Mouse (Mus musculus): ENCODE results near the gene Schip1. TPM values are rescaled to one million over a fixed set of nuclear protein-coding genes. Genes with fewer than 3 reads are reported as not detected.

Gene Schip1
- polyA plus RNA-seq, 1 experiment = 10.6 TPM

GRCm38 (mm10) chr3:68504838-68505237 lies 440.2 kb downstream of the Schip1 start:
- no peak for TF ChIP-seq CTCF (conservative IDR thresholded peaks at IDR 0.05; ENCODE audit: insufficient read depth, insufficient read length, low read depth, low read length)
- no peak for TF ChIP-seq POLR2A (IDR thresholded peaks at IDR 0.05; ENCODE audit: low read depth, low read length)
- Histone ChIP-seq H3K4me3 (ENCODE audit: insufficient read depth, low read depth, low read length) (no peak overlapping the region), H3K4me1 (ENCODE audit: control insufficient read depth, insufficient read depth, low read length) (peaks cover 19% of the 10 kb centered on the region), H3K27ac (ENCODE audit: insufficient read depth, low read depth, low read length) (no peak overlapping the region), H3K27me3 (replicated peaks; ENCODE audit: control insufficient read depth, insufficient read depth, low read length) (no peaks in the 10 kb centered on the region), H3K36me3 (ENCODE audit: control insufficient read depth, insufficient read depth, low read length) (no peaks in the 10 kb centered on the region)
- no peak for DNase-seq
- 81% methylated on average over 3 of the region's 3 CpGs for WGBS

- DNase-seq = peak; percentile 71
- no peak for TF ChIP-seq CTCF (conservative IDR thresholded peaks at IDR 0.05; ENCODE audit: insufficient read depth, insufficient read length, low read depth, low read length)
- TF ChIP-seq POLR2A (IDR thresholded peaks at IDR 0.05; ENCODE audit: low read depth, low read length) = no peak
- Histone ChIP-seq H3K4me1 (ENCODE audit: control insufficient read depth, insufficient read depth, low read length) (peaks cover 23% of the 10 kb centered on the region), H3K27ac (ENCODE audit: insufficient read depth, low read depth, low read length) (peak overlapping the region; percentile 45; the same call in 1 of the 2 replicates), H3K27me3 (replicated peaks; ENCODE audit: control insufficient read depth, insufficient read depth, low read length) (no peaks in the 10 kb centered on the region), H3K4me3 (ENCODE audit: insufficient read depth, low read depth, low read length) (no peak overlapping the region), H3K36me3 (ENCODE audit: control insufficient read depth, insufficient read depth, low read length) (no peaks in the 10 kb centered on the region)
- 37% methylated on average over 7 of the region's 7 CpGs for WGBS
Measured at GRCm38 (mm10) chr3:68506769-68507318, 442.2 kb downstream of the Schip1 start.

GRCm38 (mm10) chr3:68508629-68509028 lies 444.0 kb downstream of the Schip1 start:
- H3K27me3 ChIP-seq (replicated peaks; ENCODE audit: control insufficient read depth, insufficient read depth, low read length) = no peaks in the 10 kb centered on the region
- TF ChIP-seq CTCF (conservative IDR thresholded peaks at IDR 0.05; ENCODE audit: insufficient read depth, insufficient read length, low read depth, low read length) (no peak), POLR2A (IDR thresholded peaks at IDR 0.05; ENCODE audit: low read depth, low read length) (no peak)
- H3K36me3 ChIP-seq (ENCODE audit: control insufficient read depth, insufficient read depth, low read length) = no peaks in the 10 kb centered on the region
- WGBS = 14% methylated on average over 6 of the region's 6 CpGs
- no peak overlapping the region for H3K4me3 ChIP-seq (ENCODE audit: insufficient read depth, low read depth, low read length)
- H3K27ac ChIP-seq (ENCODE audit: insufficient read depth, low read depth, low read length) = peak overlapping the region; percentile 86
- H3K4me1 ChIP-seq (ENCODE audit: control insufficient read depth, insufficient read depth, low read length) = peaks cover 41% of the 10 kb centered on the region
- peak; percentile 86 for DNase-seq

GRCm38 (mm10) chr3:68510872-68511271 lies 446.3 kb downstream of the Schip1 start:
- Histone ChIP-seq H3K27me3 (replicated peaks; ENCODE audit: control insufficient read depth, insufficient read depth, low read length) (no peaks in the 10 kb centered on the region), H3K36me3 (ENCODE audit: control insufficient read depth, insufficient read depth, low read length) (no peaks in the 10 kb centered on the region), H3K4me3 (ENCODE audit: insufficient read depth, low read depth, low read length) (no peak overlapping the region), H3K27ac (ENCODE audit: insufficient read depth, low read depth, low read length) (no peak overlapping the region), H3K4me1 (ENCODE audit: control insufficient read depth, insufficient read depth, low read length) (peaks cover 51% of the 10 kb centered on the region)
- DNase-seq = no peak
- TF ChIP-seq POLR2A (IDR thresholded peaks at IDR 0.05; ENCODE audit: low read depth, low read length) (no peak), CTCF (conservative IDR thresholded peaks at IDR 0.05; ENCODE audit: insufficient read depth, insufficient read length, low read depth, low read length) (no peak)
- 92% methylated on average over 5 of the region's 5 CpGs for WGBS

GRCm38 (mm10) chr3:68511744-68512143 lies 447.1 kb downstream of the Schip1 start:
- Histone ChIP-seq H3K4me3 (ENCODE audit: insufficient read depth, low read depth, low read length) (no peak overlapping the region), H3K4me1 (ENCODE audit: control insufficient read depth, insufficient read depth, low read length) (peaks cover 56% of the 10 kb centered on the region), H3K27ac (ENCODE audit: insufficient read depth, low read depth, low read length) (peak overlapping the region; percentile 27; the same call in 1 of the 2 replicates), H3K27me3 (replicated peaks; ENCODE audit: control insufficient read depth, insufficient read depth, low read length) (no peaks in the 10 kb centered on the region), H3K36me3 (ENCODE audit: control insufficient read depth, insufficient read depth, low read length) (no peaks in the 10 kb centered on the region)
- peak; percentile 59 for DNase-seq
- WGBS = 54% methylated on average over 4 of the region's 4 CpGs
- TF ChIP-seq CTCF (conservative IDR thresholded peaks at IDR 0.05; ENCODE audit: insufficient read depth, insufficient read length, low read depth, low read length) (no peak), POLR2A (IDR thresholded peaks at IDR 0.05; ENCODE audit: low read depth, low read length) (no peak)

- H3K4me3 ChIP-seq (ENCODE audit: insufficient read depth, low read depth, low read length) = no peak overlapping the region
Measured at GRCm38 (mm10) chr3:68512327-68512726, 447.7 kb downstream of the Schip1 start.

GRCm38 (mm10) chr3:68513340-68514119 lies 448.9 kb downstream of the Schip1 start:
- H3K27ac ChIP-seq (ENCODE audit: insufficient read depth, low read depth, low read length) = peak overlapping the region; percentile 62
- 33% methylated on average over 7 of the region's 7 CpGs for WGBS

More at GRCm38 (mm10) chr3:68512327-68512726, 447.7 kb downstream of the Schip1 start:
- TF ChIP-seq POLR2A (IDR thresholded peaks at IDR 0.05; ENCODE audit: low read depth, low read length) = no peak
- TF ChIP-seq CTCF (conservative IDR thresholded peaks at IDR 0.05; ENCODE audit: insufficient read depth, insufficient read length, low read depth, low read length) = no peak
- Histone ChIP-seq H3K36me3 (ENCODE audit: control insufficient read depth, insufficient read depth, low read length) (no peaks in the 10 kb centered on the region), H3K4me1 (ENCODE audit: control insufficient read depth, insufficient read depth, low read length) (peaks cover 51% of the 10 kb centered on the region), H3K27ac (ENCODE audit: insufficient read depth, low read depth, low read length) (peak overlapping the region; percentile 27; the same call in 1 of the 2 replicates), H3K27me3 (replicated peaks; ENCODE audit: control insufficient read depth, insufficient read depth, low read length) (no peaks in the 10 kb centered on the region)
- WGBS = 48% methylated on average over 11 of the region's 11 CpGs
- DNase-seq = peak; percentile 44

More at GRCm38 (mm10) chr3:68513340-68514119, 448.9 kb downstream of the Schip1 start:
- Histone ChIP-seq H3K36me3 (ENCODE audit: control insufficient read depth, insufficient read depth, low read length) (no peaks in the 10 kb centered on the region), H3K4me1 (ENCODE audit: control insufficient read depth, insufficient read depth, low read length) (peaks cover 48% of the 10 kb centered on the region), H3K27me3 (replicated peaks; ENCODE audit: control insufficient read depth, insufficient read depth, low read length) (no peaks in the 10 kb centered on the region), H3K4me3 (ENCODE audit: insufficient read depth, low read depth, low read length) (no peak overlapping the region)
- TF ChIP-seq POLR2A (IDR thresholded peaks at IDR 0.05; ENCODE audit: low read depth, low read length) (no peak), CTCF (conservative IDR thresholded peaks at IDR 0.05; ENCODE audit: insufficient read depth, insufficient read length, low read depth, low read length) (no peak)
- DNase-seq = peak; percentile 59

Measured in kidney, adult 2 months (tissue).